Mouse (Mus musculus) urinary bladder, postnatal 14 days (tissue): ENCODE results near the gene Mtpn.
A peak's percentile ranks its signal among the peaks of the same experiment; 100 is the strongest.

Experiments
- DNase-seq: peaks from one replicate; pipeline ENCODE4 v3.0.0; 2021; ENCODE audit warnings: low spot score

Gene Mtpn

DNA sequence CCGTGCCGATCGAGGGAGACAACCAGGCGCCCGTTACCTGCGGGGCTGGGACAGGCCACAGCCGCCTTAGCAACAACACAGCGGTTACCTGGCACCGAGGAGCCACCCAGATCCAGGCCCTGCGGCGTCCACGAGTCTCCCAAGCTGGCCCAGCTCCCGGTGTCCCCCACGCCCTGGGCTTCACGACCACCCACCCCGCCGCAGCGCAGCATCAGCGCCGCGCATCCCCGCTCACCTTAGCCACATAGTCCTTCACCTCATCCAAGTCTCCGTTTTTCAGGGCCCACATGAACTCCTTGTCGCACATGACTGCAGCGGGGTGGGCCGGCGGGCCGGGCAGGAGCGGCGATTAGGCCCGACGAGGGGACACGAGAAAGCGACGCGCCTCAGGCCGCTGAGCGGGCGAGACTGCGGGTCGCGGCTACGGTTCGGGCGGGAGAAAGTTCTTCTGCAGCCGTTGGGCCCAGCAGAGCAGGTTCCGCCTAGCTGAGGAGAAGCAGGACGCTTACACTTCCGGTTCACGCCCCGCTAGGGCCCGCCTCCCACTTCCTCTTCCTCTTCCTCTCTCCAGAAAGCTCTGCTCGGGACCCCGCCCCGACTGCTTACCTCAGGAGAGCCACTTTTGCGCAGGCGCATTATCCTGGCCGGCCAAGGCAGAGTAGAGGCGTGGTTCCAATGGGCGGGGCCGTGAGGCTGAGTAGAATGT lies at the start of gene Mtpn:
Gene Mtpn, minus strand, starts transcription at position 585 of the 706 bp plus-strand sequence.
- peak; percentile 99 for DNase-seq

GRCm38 (mm10) chr6:35568731-35569130 lies 29.0 kb upstream of the Mtpn start:
- no peak for DNase-seq

GRCm38 (mm10) chr6:35567755-35568154 lies 28.1 kb upstream of the Mtpn start:
- DNase-seq, result peak; percentile 46

DNA sequence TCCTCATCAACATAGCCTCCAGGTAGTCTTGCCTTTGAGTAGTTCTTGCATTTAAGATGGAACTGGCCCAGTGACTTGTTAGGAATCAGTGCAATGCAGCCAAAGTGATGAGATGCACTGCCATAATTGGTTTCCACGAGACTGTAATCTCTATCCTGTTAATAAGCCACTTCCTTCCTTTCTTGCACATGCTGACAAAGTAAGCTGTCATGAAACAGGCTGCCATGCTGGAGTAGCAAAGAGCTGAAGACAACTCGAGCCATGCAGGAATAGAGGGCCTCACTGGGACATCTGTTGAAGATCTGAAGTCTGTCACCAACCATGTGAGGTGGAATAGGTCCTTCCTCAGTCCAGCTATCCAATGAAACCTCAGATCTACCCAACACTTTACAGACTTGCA lies 20.3 kb upstream of the Mtpn start:
- no peak for DNase-seq

DNA sequence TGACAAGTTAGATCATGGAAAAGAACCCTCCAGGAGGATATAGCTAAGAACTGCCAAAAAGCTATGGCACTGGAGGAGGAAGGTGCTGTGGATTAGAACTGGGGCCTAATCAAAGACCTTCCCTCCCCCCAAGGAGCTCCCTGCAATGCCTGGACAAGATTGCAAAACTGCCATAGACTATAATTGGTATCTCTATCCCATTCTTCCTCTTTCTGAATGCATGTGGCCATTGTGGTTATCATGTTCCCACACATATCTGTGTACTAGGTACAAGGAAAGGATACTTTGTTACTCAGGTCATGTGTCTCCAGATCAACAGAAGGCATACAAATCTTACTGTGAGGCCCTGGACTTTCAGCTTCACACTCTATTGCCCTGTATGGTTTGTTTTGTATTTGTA lies 4.7 kb upstream of the Mtpn start:
- DNase-seq, result no peak

- DNase-seq, result no peak
Measured at GRCm38 (mm10) chr6:35542656-35543400, 3.1 kb upstream of the Mtpn start.

DNA sequence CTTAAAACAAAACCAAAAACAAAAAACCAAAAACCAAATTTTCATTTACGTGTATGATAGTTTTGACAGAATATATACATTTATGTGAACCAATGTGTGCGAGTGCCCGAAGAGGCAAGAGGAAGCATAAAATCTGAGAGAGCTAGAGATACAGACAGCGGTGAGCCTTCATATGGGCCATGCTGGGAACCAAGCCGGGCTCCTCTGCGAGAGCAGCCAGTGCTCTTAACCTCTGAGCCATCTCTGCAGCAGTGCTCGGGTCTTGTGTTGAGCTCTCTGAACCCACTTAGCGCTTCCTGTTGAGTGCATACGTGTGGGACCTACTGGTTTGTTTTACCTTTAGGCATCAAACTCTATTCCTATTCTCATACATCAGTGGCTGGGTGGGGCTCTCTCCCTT lies 689 bp upstream of the Mtpn start:
- no peak for DNase-seq

DNA sequence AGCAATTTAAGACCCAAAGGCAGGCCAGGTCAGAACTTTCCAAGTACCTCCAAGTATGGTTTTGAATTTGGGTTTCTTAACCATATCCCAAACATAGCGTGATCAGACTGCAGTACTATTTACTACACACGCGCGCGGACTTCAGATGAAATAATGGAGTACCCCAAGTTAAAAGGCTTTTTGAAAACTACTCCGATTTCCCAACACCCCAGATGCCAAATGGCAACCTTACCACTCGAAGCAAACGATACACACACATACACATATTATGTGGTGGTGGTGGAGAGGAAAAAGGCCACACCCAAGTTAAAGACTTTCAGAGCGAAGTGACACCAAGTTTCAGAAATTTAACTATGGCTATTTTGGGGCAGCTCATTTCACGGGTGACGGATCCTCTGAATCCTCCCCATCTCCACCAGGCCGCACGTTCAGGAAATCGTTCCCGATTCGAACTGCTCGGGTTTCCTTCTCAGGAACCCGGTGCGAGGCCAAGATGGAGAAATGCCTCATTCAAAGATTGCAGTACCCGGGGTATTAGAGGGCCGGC lies 858 bp downstream of the Mtpn start:
- no peak for DNase-seq

- no peak for DNase-seq
Measured at GRCm38 (mm10) chr6:35536021-35536420, 3.7 kb downstream of the Mtpn start.

DNA sequence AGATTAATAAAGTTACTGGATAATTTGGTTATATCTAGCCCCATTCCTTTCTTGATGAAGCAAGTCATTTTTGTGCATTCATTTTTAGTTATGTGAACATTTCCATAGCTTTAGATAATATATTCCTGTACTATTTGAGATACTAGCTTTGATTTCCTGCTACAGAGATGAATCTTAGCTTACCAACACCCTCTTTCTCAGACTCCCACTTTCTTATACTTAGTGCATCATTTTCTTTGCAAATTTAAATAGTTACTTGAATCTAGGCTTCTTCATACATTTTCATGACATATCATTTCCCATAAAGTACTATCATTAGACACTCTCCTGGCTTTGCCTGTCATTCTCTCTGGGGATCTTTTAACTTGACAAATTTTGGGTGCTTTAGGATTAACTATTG lies 26.3 kb downstream of the Mtpn start:
- no peak for DNase-seq

- DNase-seq, result no peak
Measured at GRCm38 (mm10) chr6:35504781-35505180, 34.9 kb downstream of the Mtpn start.

DNA sequence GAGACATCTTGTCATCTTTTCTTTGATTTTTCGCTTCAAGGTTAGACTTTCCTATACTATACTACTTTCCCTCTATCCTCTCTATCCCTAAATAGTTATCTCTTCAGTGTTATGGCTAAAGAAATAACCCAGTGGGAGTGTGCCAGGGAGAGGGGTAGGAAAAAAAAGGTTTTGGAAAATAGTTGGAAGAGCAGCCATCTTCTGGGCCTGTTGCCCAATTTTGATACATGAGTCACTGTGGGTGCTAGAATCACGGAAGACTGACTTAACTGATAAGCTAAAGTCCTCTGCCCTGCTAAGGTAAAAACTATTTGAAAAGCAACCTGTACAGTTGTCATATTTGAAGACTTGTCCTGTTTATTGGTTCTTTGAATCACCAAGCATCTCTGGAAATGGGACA lies 36.8 kb downstream of the Mtpn start:
- no peak for DNase-seq

- DNase-seq, result no peak
Measured at GRCm38 (mm10) chr6:35499978-35500667, 39.6 kb downstream of the Mtpn start.

- no peak for DNase-seq
Measured at GRCm38 (mm10) chr6:35497406-35497805, 42.3 kb downstream of the Mtpn start.

- no peak for DNase-seq
Measured at GRCm38 (mm10) chr6:35493851-35494250, 45.8 kb downstream of the Mtpn start.

DNA sequence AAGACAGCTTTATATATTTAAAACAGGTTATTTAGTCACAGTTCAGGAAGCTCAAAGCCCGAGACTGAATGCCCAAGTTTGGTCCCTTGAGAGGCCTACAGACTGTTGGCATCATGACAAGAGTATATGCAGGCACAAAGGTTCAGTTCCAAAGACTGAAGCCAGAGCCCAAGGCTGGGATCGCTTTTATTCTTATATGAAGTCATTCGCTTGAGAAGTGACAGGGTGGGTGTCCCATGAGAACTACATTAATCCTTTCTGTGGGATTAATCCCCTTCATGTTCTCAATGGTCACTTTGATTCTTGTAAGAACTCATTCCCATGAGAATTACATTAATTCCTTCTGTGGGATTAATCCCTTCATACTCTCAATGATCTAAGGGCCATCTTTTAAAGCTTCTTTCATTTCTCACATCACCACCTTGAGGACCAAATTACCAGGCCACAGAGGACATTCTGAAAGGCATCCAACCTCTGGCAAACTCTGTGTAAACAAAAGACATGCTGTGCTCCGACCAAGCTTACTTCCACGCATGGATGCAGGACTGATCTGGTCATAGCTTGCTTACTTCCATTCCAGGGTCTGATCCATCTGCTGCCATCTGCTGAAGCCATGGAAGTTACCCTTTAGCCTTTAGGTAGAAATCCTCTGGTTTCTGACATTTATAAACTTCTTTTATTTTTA lies 59.9 kb downstream of the Mtpn start:
- DNase-seq, result no peak

DNA sequence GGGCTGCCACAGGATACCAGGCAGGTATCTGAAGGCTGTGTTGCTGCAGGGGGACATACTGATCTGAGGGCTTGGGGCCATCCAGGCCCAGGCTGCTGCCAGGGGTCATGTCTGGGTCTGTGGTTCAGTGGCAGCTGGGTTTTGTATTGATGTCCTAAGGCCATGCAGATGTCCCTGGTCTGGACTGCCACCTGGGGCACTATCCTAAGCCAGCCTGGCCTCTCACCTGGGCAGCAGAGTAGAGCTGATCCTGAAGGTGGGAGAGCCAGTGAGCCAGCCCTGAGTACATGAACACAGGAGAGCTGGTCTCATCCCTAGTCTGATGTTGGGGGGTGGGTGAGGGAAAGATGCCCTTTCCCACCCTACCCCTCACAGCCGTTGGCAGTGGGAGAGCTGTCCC lies 62.9 kb downstream of the Mtpn start:
- no peak for DNase-seq

DNA sequence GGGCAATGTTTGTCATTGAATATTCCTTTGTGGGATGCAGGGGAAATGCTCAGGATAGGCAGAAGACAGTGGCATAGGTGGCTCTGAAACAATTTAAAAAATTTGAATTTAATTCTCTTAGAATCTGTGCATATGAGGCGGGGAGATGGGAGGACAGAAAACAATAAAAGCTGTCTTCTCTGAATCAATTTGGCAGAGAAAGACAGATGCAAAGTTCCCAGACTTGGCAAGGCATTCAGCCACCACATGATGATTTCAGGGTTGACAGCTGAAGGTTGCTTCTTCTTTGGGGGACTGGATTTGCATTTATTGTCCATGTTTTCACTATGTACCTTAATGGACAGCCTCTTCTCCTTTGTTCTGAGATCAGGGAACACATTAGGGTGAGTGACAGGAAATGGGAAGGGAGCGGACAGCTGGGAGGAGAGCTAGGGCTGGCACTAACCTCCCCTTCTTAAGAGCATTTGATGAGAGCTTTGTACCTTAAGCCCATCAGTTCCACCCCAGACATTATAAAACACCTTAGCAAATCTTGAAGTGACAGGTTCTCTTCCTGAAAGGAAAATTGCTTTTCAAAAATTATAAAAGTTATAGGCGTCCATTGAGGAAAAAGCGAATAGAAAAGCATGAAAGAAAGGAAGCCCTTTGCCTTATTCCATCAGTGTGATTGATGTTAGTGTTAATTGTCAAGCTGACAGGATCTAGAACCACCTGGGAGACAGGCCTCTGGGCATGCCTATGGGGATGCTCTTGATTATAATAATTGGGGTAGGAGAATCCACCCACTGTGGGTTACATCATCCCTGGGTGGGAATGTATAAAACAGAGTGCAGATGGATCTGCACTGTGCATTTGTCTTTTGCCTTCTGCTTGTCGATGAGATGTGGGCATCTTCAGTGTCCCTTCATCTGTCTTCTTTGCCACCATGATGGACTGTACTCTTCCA lies 76.0 kb downstream of the Mtpn start:
- DNase-seq, result no peak

- no peak for DNase-seq
Measured at GRCm38 (mm10) chr6:35462484-35462883, 77.2 kb downstream of the Mtpn start.
